Comparison of ENCODE assay signal across 8 mouse cellular contexts in genomic region chr15:7811856-7812733, GRCm38 (mm10). TPM values are rescaled to one million over a fixed set of nuclear protein-coding genes. Genes with fewer than 3 reads are reported as not detected.
DNase-seq lines count a peak whose midpoint lies in the region; ATAC-seq lines count a peak whose summit lies in the region.

No protein-coding gene starts in this region.

- H3K36me3 ChIP-seq in heart, embryonic 15.5 days = no peaks in the 10 kb centered on the region
- H3K36me3 ChIP-seq in hindbrain, embryonic 16.5 days (ENCODE audit: control insufficient read depth, insufficient read depth, low read length) = no peaks in the 10 kb centered on the region
- H3K36me3 ChIP-seq in neural tube, embryonic 13.5 days = no peaks in the 10 kb centered on the region

- WGBS in heart, embryonic 15.5 days = 19% methylated on average over 24 of the region's 24 CpGs
- 6% methylated on average over 24 of the region's 24 CpGs for WGBS in hindbrain, embryonic 16.5 days
- WGBS in neural tube, embryonic 13.5 days = 3% methylated on average over 24 of the region's 24 CpGs

- ATAC-seq in heart, embryonic 15.5 days (replicated peaks; ENCODE audit: insufficient number of reproducible peaks, insufficient read depth, low FRiP score, low read depth) = no peak
- no peak for ATAC-seq in hindbrain, embryonic 16.5 days
- ATAC-seq in neural tube, embryonic 13.5 days (ENCODE audit: low read depth) = no peak

- no peak overlapping the region for H3K9ac ChIP-seq in heart, embryonic 15.5 days
- no peak overlapping the region for H3K9ac ChIP-seq in hindbrain, embryonic 16.5 days (ENCODE audit: low read depth, low read length)
- H3K9ac ChIP-seq in neural tube, embryonic 13.5 days = no peak overlapping the region

- H3K4me3 ChIP-seq in heart, embryonic 15.5 days = peak overlapping the region; percentile 61
- H3K4me3 ChIP-seq in hindbrain, embryonic 16.5 days (ENCODE audit: low read length) = peak overlapping the region; percentile 4; the same call in 1 of the 2 replicates
- peak overlapping the region; percentile 54 for H3K4me3 ChIP-seq in neural tube, embryonic 13.5 days

- intact Hi-C loops in heart, postnatal 25 days (cut with DNase I) = loop anchor here (1.0 to 5.0 kb wide), 2 partner anchors 330 to 352 kb away; no protein-coding TSS in a partner anchor

- peaks cover 47% of the 10 kb centered on the region for H3K4me1 ChIP-seq in heart, embryonic 15.5 days (replicated peaks)
- peaks cover 38% of the 10 kb centered on the region for H3K4me1 ChIP-seq in hindbrain, embryonic 16.5 days (ENCODE audit: control insufficient read depth, insufficient read depth, low read depth, low read length)
- peaks cover 53% of the 10 kb centered on the region for H3K4me1 ChIP-seq in neural tube, embryonic 13.5 days (replicated peaks)

- no peaks in the 10 kb centered on the region for H3K9me3 ChIP-seq in heart, embryonic 15.5 days (replicated peaks)
- H3K9me3 ChIP-seq in hindbrain, embryonic 16.5 days (ENCODE audit: control insufficient read depth, low read length) = no peaks in the 10 kb centered on the region
- H3K9me3 ChIP-seq in neural tube, embryonic 13.5 days = no peaks in the 10 kb centered on the region

- no peak for DNase-seq in heart, postnatal 25 days (ENCODE audit: low spot score)
- DNase-seq in brain, adult 2 months (ENCODE audit: low read depth, low spot score) = peak; percentile 13
- DNase-seq in thymus, adult 18-20 months = no peak
- DNase-seq in ovary, adult 18-20 months (ENCODE audit: low spot score) = no peak
- no peak for DNase-seq in thymus, postnatal 0 days (ENCODE audit: low spot score)

- H3K27ac ChIP-seq in heart, embryonic 15.5 days = no peak overlapping the region
- no peak overlapping the region for H3K27ac ChIP-seq in hindbrain, embryonic 16.5 days (ENCODE audit: low read depth, low read length)
- no peak overlapping the region for H3K27ac ChIP-seq in neural tube, embryonic 13.5 days (replicated peaks)

- peaks cover 96% of the 10 kb centered on the region for H3K27me3 ChIP-seq in heart, embryonic 15.5 days
- peaks cover 54% of the 10 kb centered on the region for H3K27me3 ChIP-seq in hindbrain, embryonic 16.5 days (replicated peaks; ENCODE audit: control insufficient read depth, insufficient read depth, low read length)
- H3K27me3 ChIP-seq in neural tube, embryonic 13.5 days = peaks cover 99% of the 10 kb centered on the region

- peak overlapping the region; percentile 95 for H3K4me2 ChIP-seq in heart, embryonic 15.5 days
- H3K4me2 ChIP-seq in hindbrain, embryonic 16.5 days (ENCODE audit: low read length) = no peak overlapping the region; the same call in 1 of the 2 replicates
- peak overlapping the region; percentile 92 for H3K4me2 ChIP-seq in neural tube, embryonic 13.5 days

RNA-seq across cellular contexts. Expression of gene Gdnf, which starts 1.4 kb away (rescaled TPM):
- 0.16 and 0.21 TPM in 2 replicates for polyA plus RNA-seq in heart, embryonic 15.5 days (2015; fragmentation: Nextera tagmentation; extraction: Ambion mirVana)
- total RNA-seq in heart, postnatal 25 days (2021) = under 1 TPM; 0.47 to 0.59 TPM
- 0.23 and 0.32 TPM in 2 replicates for polyA plus RNA-seq in hindbrain, embryonic 16.5 days (2015; fragmentation: Nextera tagmentation; extraction: Ambion mirVana)
- 0.11 and 0.21 TPM in 2 replicates for polyA plus RNA-seq in neural tube, embryonic 13.5 days (2015; fragmentation: Nextera tagmentation; extraction: Ambion mirVana)
- 0.10 and 0.16 TPM in 2 replicates for polyA plus RNA-seq in thymus, postnatal 0 days (2015; fragmentation: Nextera tagmentation; extraction: Ambion mirVana)

Comparison
In these comparisons a context has a peak if more than half of its experiments do, and no peak if none do; other contexts are left out.
1. H3K4me3 ChIP-seq: peak in every context shown above with its lines; median percentile 61 in heart, embryonic 15.5 days; 54 in neural tube, embryonic 13.5 days; 4 in hindbrain, embryonic 16.5 days.